Mouse (Mus musculus) hindbrain, embryonic 11.5 days (tissue): ENCODE measurements around the gene Elfn2. TPM values are rescaled to one million over a fixed set of nuclear protein-coding genes. Genes with fewer than 3 reads are reported as not detected.

ENCODE experiments used
- ATAC-seq: fragments of 200-750 bp; cut with Nextera tagmentation; 2 replicates; pipeline ENCODE4 v1.8.0; 2017; ENCODE audit warnings: mild to moderate bottlenecking, moderate TSS enrichment, moderate library complexity; ENCODE audit not compliant: low FRiP score
- DNase-seq: peaks from one replicate; pipeline ENCODE4 v3.0.0-alpha.2; 2015; ENCODE audit warnings: low spot score
- H3K27ac ChIP-seq: fragments of 300-500 bp; sonication (generic); 2 replicates; pipeline ENCODE4 v1.5.1; 2014; ENCODE audit warnings: mild to moderate bottlenecking, low read depth, low read length
- H3K27me3 ChIP-seq: fragments of 300-500 bp; sonication (generic); 2 replicates; pipeline ENCODE4 v1.6.1; 2014; ENCODE audit warnings: mild to moderate bottlenecking, low read length, moderate library complexity, mixed read lengths; ENCODE audit not compliant: control insufficient read depth, insufficient read depth
- H3K36me3 ChIP-seq: fragments of 300-500 bp; sonication (generic); 2 replicates; pipeline ENCODE4 v1.6.1; 2014; ENCODE audit warnings: mild to moderate bottlenecking, low read length, moderate library complexity, mixed read lengths; ENCODE audit not compliant: control insufficient read depth, insufficient read depth
- H3K4me1 ChIP-seq: fragments of 300-500 bp; sonication (generic); replicated peaks from 2 replicates; pipeline ENCODE4 v1.6.1; 2014; ENCODE audit warnings: low read length, mixed read lengths; ENCODE audit not compliant: control insufficient read depth, insufficient read depth
- H3K4me2 ChIP-seq: fragments of 300-500 bp; sonication (generic); replicated peaks from 2 replicates; pipeline ENCODE4 v1.6.1; 2014; ENCODE audit warnings: mild to moderate bottlenecking, low read depth, low read length
- H3K4me3 ChIP-seq: fragments of 300-500 bp; sonication (generic); 2 replicates; pipeline ENCODE4 v1.5.1; 2014; ENCODE audit warnings: low read depth, low read length
- H3K9ac ChIP-seq: fragments of 300-500 bp; sonication (generic); 2 replicates; pipeline ENCODE4 v1.6.1; 2014; ENCODE audit warnings: low read depth, low read length
- H3K9me3 ChIP-seq: fragments of 300-500 bp; sonication (generic); 2 replicates; pipeline ENCODE4 v1.6.1; 2016; ENCODE audit warnings: low read length; ENCODE audit not compliant: control insufficient read depth
- WGBS: fragments of 180-500 bp; shearing (Covaris S2); extraction: QIAGEN DNeasy Blood & Tissue Kit; methylation state at CpG from one replicate; pipeline ENCODE4 v1.1.7; 2014; 5-methylcytosine and 5-hydroxymethylcytosine counted together
- polyA plus RNA-seq: library from polyadenylated mRNA; unstranded; fragments of >200 nt; fragmentation: Nextera tagmentation; extraction: Ambion mirVana; gene quantifications from 2 replicates; pipeline ENCODE4 v1.2.1, GENCODE M21; 2014

The Elfn2 gene
- polyA plus RNA-seq, 1 experiment from 2014 or later, result 0.85 TPM

- ATAC-seq (no peak), DNase-seq (no peak)
- H3K9ac ChIP-seq, result no peak overlapping the region
- peaks cover 58% of the 10 kb centered on the region for H3K27me3 ChIP-seq
- peaks cover 12% of the 10 kb centered on the region for H3K4me1 ChIP-seq
- no peak overlapping the region for H3K27ac ChIP-seq
- no peak overlapping the region for H3K4me2 ChIP-seq
- WGBS, result 88% methylated on average over 7 of the region's 7 CpGs
- H3K9me3 ChIP-seq, result no peaks in the 10 kb centered on the region
- H3K4me3 ChIP-seq, result no peak overlapping the region
- no peaks in the 10 kb centered on the region for H3K36me3 ChIP-seq
Observed at GRCm38 (mm10) chr15:78713751-78714150, 4.8 kb downstream of the Elfn2 start.

GRCm38 (mm10) chr15:78712335-78713258, 6.0 kb downstream of the Elfn2 start:
- peaks cover 5% of the 10 kb centered on the region for H3K4me1 ChIP-seq
- DNase-seq (peak; percentile 51), ATAC-seq (peak; percentile 53)
- peaks cover 47% of the 10 kb centered on the region for H3K27me3 ChIP-seq
- no peaks in the 10 kb centered on the region for H3K9me3 ChIP-seq
- H3K4me3 ChIP-seq, result peak overlapping the region; percentile 18
- H3K27ac ChIP-seq, result peak overlapping the region; percentile 54; the same call in 1 of the 2 replicates
- WGBS, result 9% methylated on average over 53 of the region's 53 CpGs
- no peaks in the 10 kb centered on the region for H3K36me3 ChIP-seq
- H3K9ac ChIP-seq, result peak overlapping the region; percentile 37; the same call in 1 of the 2 replicates
- peak overlapping the region; percentile 49 for H3K4me2 ChIP-seq

- peaks cover 40% of the 10 kb centered on the region for H3K27me3 ChIP-seq
- DNase-seq (no peak), ATAC-seq (0 out of 2 replicates have a peak, but pooled peaks have one; percentile 9)
- 80% methylated on average over 7 of the region's 7 CpGs for WGBS
- no peak overlapping the region for H3K27ac ChIP-seq
- H3K4me2 ChIP-seq, result no peak overlapping the region
- no peaks in the 10 kb centered on the region for H3K9me3 ChIP-seq
- no peaks in the 10 kb centered on the region for H3K36me3 ChIP-seq
- H3K9ac ChIP-seq, result no peak overlapping the region
- no peak overlapping the region for H3K4me3 ChIP-seq
- peaks cover 5% of the 10 kb centered on the region for H3K4me1 ChIP-seq
Observed at GRCm38 (mm10) chr15:78711935-78712334, 6.6 kb downstream of the Elfn2 start.

- ATAC-seq, result no peak
- no peaks in the 10 kb centered on the region for H3K36me3 ChIP-seq
- H3K4me1 ChIP-seq, result peaks cover 5% of the 10 kb centered on the region
- H3K27me3 ChIP-seq, result peaks cover 28% of the 10 kb centered on the region
- H3K9me3 ChIP-seq, result no peaks in the 10 kb centered on the region
- DNase-seq, result no peak
- H3K9ac ChIP-seq, result no peak overlapping the region
- WGBS, result 53% methylated on average over 6 of the region's 6 CpGs
- no peak overlapping the region for H3K4me2 ChIP-seq
- no peak overlapping the region for H3K4me3 ChIP-seq
- no peak overlapping the region for H3K27ac ChIP-seq
Observed at GRCm38 (mm10) chr15:78710634-78711033, 7.9 kb downstream of the Elfn2 start.

GRCm38 (mm10) chr15:78709767-78710166, 8.8 kb downstream of the Elfn2 start:
- 13% methylated on average over 7 of the region's 7 CpGs for WGBS
- no peaks in the 10 kb centered on the region for H3K36me3 ChIP-seq
- no peak overlapping the region for H3K4me3 ChIP-seq
- ATAC-seq (peak; percentile 47), DNase-seq (peak; percentile 75)
- H3K4me1 ChIP-seq, result peaks cover 5% of the 10 kb centered on the region
- no peak overlapping the region for H3K27ac ChIP-seq
- peaks cover 25% of the 10 kb centered on the region for H3K27me3 ChIP-seq
- H3K4me2 ChIP-seq, result no peak overlapping the region
- H3K9me3 ChIP-seq, result no peaks in the 10 kb centered on the region
- no peak overlapping the region for H3K9ac ChIP-seq

- H3K9me3 ChIP-seq, result no peaks in the 10 kb centered on the region
- H3K36me3 ChIP-seq, result no peaks in the 10 kb centered on the region
- H3K27me3 ChIP-seq, result peaks cover 3% of the 10 kb centered on the region
- DNase-seq (no peak), ATAC-seq (no peak)
- H3K4me2 ChIP-seq, result no peak overlapping the region
- H3K9ac ChIP-seq, result no peak overlapping the region
- H3K27ac ChIP-seq, result no peak overlapping the region
- H3K4me1 ChIP-seq, result peaks cover 2% of the 10 kb centered on the region
- no peak overlapping the region for H3K4me3 ChIP-seq
- WGBS, result 73% methylated on average over 3 of the region's 3 CpGs
Observed at GRCm38 (mm10) chr15:78706630-78707029, 11.9 kb downstream of the Elfn2 start.

- Histone ChIP-seq H3K4me2 (no peak overlapping the region), H3K36me3 (no peaks in the 10 kb centered on the region), H3K4me3 (no peak overlapping the region), H3K27me3 (no peaks in the 10 kb centered on the region), H3K9ac (no peak overlapping the region), H3K27ac (no peak overlapping the region), H3K4me1 (no peaks in the 10 kb centered on the region; the same call in 1 of the 2 replicates), H3K9me3 (no peaks in the 10 kb centered on the region)
- 68% methylated on average over 4 of the region's 4 CpGs for WGBS
- DNase-seq, result no peak
- no peak for ATAC-seq
Observed at GRCm38 (mm10) chr15:78704824-78705223, 13.7 kb downstream of the Elfn2 start.

GRCm38 (mm10) chr15:78704007-78704406, 14.6 kb downstream of the Elfn2 start:
- no peak for ATAC-seq
- H3K9ac ChIP-seq, result no peak overlapping the region

GRCm38 (mm10) chr15:78700420-78700819, 18.2 kb downstream of the Elfn2 start:
- no peak overlapping the region for H3K9ac ChIP-seq
- no peaks in the 10 kb centered on the region for H3K27me3 ChIP-seq
- 94% methylated on average over 2 of the region's 2 CpGs for WGBS
- no peaks in the 10 kb centered on the region for H3K36me3 ChIP-seq
- no peak overlapping the region for H3K4me3 ChIP-seq
- no peak overlapping the region for H3K27ac ChIP-seq
- ATAC-seq, result no peak
- no peaks in the 10 kb centered on the region for H3K9me3 ChIP-seq
- H3K4me1 ChIP-seq, result no peaks in the 10 kb centered on the region; the same call in 1 of the 2 replicates
- H3K4me2 ChIP-seq, result no peak overlapping the region
- no peak for DNase-seq

More at GRCm38 (mm10) chr15:78704007-78704406, 14.6 kb downstream of the Elfn2 start:
- no peak overlapping the region for H3K27ac ChIP-seq
- no peak for DNase-seq
- H3K4me2 ChIP-seq, result no peak overlapping the region
- no peaks in the 10 kb centered on the region for H3K9me3 ChIP-seq
- WGBS, result 82% methylated on average over 3 of the region's 3 CpGs
- no peak overlapping the region for H3K4me3 ChIP-seq
- no peaks in the 10 kb centered on the region for H3K4me1 ChIP-seq
- no peaks in the 10 kb centered on the region for H3K27me3 ChIP-seq
- no peaks in the 10 kb centered on the region for H3K36me3 ChIP-seq
